Mouse (Mus musculus) urinary bladder, postnatal 0 days (tissue): Measurements from ENCODE around the gene Ap3m1. TPM values are rescaled to one million over a fixed set of nuclear protein-coding genes. Genes with fewer than 3 reads are reported as not detected.

Experiments used
- polyA plus RNA-seq: library from polyadenylated mRNA; unstranded; fragments of >200 nt; fragmentation: Nextera tagmentation; extraction: Ambion mirVana; gene quantifications from 2 replicates; pipeline ENCODE4 v1.2.1, GENCODE M21; 2015

Gene Ap3m1
- 37.1 and 47.8 TPM in 2 replicates for polyA plus RNA-seq

DNA sequence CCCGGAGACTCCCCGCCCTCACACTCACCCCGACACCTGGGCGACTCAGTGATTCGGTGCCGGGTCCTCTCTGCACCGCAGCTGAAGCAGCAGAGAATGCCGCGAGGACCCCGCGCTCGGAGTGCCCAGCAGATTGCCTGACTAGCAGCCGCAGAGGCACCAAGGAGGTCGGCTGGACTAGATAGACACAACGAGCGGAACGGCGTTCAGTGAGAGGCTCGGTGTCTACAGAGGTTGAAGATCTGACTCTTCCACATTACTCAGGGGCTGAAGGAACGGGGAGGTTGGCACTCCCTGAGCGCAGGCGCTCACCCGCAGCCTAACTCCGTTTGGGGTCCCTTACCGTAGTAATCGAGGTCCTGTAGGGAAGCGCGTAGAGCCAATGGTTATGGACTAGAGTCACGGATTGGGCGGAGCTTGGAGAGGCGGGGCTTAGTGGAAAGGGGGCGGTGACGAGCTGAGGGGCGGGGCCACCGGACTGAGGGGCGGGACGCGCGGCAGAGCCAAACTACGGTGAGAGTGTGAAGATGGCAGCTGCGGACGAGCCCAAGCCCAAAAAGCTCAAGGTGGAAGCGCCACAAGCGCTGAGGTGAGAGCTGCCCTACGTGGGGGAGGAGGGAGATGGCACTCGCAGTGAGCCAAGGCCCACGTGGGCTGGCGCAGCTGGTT is at the start of gene Ap3m1, which contains the start of gene Adk:
TSS of gene Ap3m1 (minus strand) at position 397 of the 669 bp plus-strand sequence.
TSS of gene Adk (plus strand) at position 463 of the 669 bp plus-strand sequence.

Other genes with a start within 250 kb of the Ap3m1 start
- gene Plau, start 215.8 kb downstream of the Ap3m1 start, polyA plus RNA-seq: 8.3 and 9.8 TPM in 2 replicates
- gene Vcl, start 123.1 kb downstream of the Ap3m1 start, polyA plus RNA-seq: 305 and 406 TPM in 2 replicates
- gene Adk, start 66 bp upstream of the Ap3m1 start, polyA plus RNA-seq: 127 and 153 TPM in 2 replicates